Mouse (Mus musculus) stomach, postnatal 0 days (tissue): ENCODE results near the gene Noct. TPM values are rescaled to one million over a fixed set of nuclear protein-coding genes. Genes with fewer than 3 reads are reported as not detected.
A peak's percentile ranks its signal among the peaks of the same experiment; 100 is the strongest.

Experiments
- ATAC-seq: fragments of 200-750 bp; cut with Nextera tagmentation; 2 replicates; pipeline ENCODE4 v1.8.0; 2017; ENCODE audit not compliant: low FRiP score, low TSS enrichment
- DNase-seq: peaks from one replicate; pipeline ENCODE4 v3.0.0-alpha.2; 2016; ENCODE audit warnings: low spot score
- H3K27ac ChIP-seq: fragments of 300-500 bp; sonication (generic); replicated peaks from 2 replicates; pipeline ENCODE4 v1.5.1; 2014; ENCODE audit warnings: mild to moderate bottlenecking, control low read depth
- H3K27me3 ChIP-seq: fragments of 300-500 bp; sonication (generic); 2 replicates; pipeline ENCODE4 v1.6.1; 2014; ENCODE audit warnings: low read length; ENCODE audit not compliant: control insufficient read depth, insufficient read depth
- H3K36me3 ChIP-seq: fragments of 300-500 bp; sonication (generic); 2 replicates; pipeline ENCODE4 v1.6.1; 2014; ENCODE audit warnings: low read length, mixed read lengths; ENCODE audit not compliant: control insufficient read depth, insufficient read depth
- H3K4me1 ChIP-seq: fragments of 300-500 bp; sonication (generic); replicated peaks from 2 replicates; pipeline ENCODE4 v1.6.1; 2014; ENCODE audit warnings: antibody characterized with exemption; ENCODE audit not compliant: control insufficient read depth, insufficient read depth
- H3K4me2 ChIP-seq: fragments of 300-500 bp; sonication (generic); replicated peaks from 2 replicates; pipeline ENCODE4 v1.6.1; 2014; ENCODE audit warnings: low read depth, mild to moderate bottlenecking, control low read depth, moderate library complexity
- H3K4me3 ChIP-seq: fragments of 300-500 bp; sonication (generic); 2 replicates; pipeline ENCODE4 v1.5.1; 2014; ENCODE audit warnings: low read depth, low read length, control low read depth
- H3K9ac ChIP-seq: fragments of 300-500 bp; sonication (generic); 2 replicates; pipeline ENCODE4 v1.6.1; 2014; ENCODE audit warnings: mild to moderate bottlenecking, low read length, control low read depth, mixed read lengths
- H3K9me3 ChIP-seq: fragments of 300-500 bp; sonication (generic); 2 replicates; pipeline ENCODE4 v1.6.1; 2016; ENCODE audit warnings: low read length; ENCODE audit not compliant: control insufficient read depth
- CTCF ChIP-seq: IDR thresholded peaks from 2 replicates; pipeline ENCODE4 v1.5.1; 2016; ENCODE audit warnings: antibody characterized with exemption, low read depth, mild to moderate bottlenecking, moderate library complexity
- EP300 ChIP-seq: optimal IDR thresholded peaks from 2 replicates; pipeline ENCODE3; 2016; ENCODE audit warnings: antibody characterized with exemption
- WGBS: fragments of 180-500 bp; shearing (Covaris S2); extraction: QIAGEN DNeasy Blood & Tissue Kit; methylation state at CpG from one replicate; pipeline ENCODE4 v1.1.7; 2014; 5-methylcytosine and 5-hydroxymethylcytosine counted together
- polyA plus RNA-seq: library from polyadenylated mRNA; unstranded; fragments of >200 nt; fragmentation: Nextera tagmentation; extraction: Ambion mirVana; gene quantifications from 2 replicates; pipeline ENCODE4 v1.2.1, GENCODE M21; 2015

Gene Noct
- polyA plus RNA-seq, 1 experiment from 2014 or later, result 7.5 TPM

- H3K36me3 ChIP-seq, result peaks cover 32% of the 10 kb centered on the region
- 90% methylated on average over 12 of the region's 12 CpGs for WGBS
- no peaks in the 10 kb centered on the region for H3K9me3 ChIP-seq
- H3K4me3 ChIP-seq, result no peak overlapping the region
- no peaks in the 10 kb centered on the region for H3K27me3 ChIP-seq
- H3K27ac ChIP-seq, result no peak overlapping the region
- no peak overlapping the region for H3K9ac ChIP-seq
- TF ChIP-seq EP300, result no peak
- no peak for TF ChIP-seq CTCF
- no peak for ATAC-seq
- H3K4me2 ChIP-seq, result no peak overlapping the region
- H3K4me1 ChIP-seq, result no peaks in the 10 kb centered on the region
- DNase-seq, result no peak
Measured at GRCm38 (mm10) chr3:51256450-51256849, 32.2 kb downstream of the Noct start.

DNA sequence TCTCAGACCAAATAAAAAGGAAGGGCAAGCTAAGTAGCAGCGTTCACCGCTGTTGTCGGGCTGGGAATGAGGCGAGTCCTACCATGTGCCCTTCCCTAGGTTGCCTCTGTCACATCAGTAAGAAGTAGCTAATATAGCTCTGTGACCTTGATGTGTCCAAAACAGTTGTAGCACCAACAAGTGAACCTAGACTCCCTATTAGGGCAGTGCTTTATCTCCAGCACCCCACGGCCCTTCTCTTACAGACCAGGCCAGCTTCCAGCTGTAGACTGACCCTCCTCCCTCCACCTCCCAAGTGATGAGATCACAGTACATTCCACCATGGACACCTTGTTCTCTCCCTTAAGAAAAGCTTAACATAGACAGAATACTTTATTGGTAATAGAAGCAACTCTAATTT, 33.8 kb downstream of the Noct start:
- Histone ChIP-seq H3K9me3 (no peaks in the 10 kb centered on the region), H3K4me2 (no peak overlapping the region), H3K4me1 (no peaks in the 10 kb centered on the region), H3K27me3 (no peaks in the 10 kb centered on the region), H3K9ac (no peak overlapping the region), H3K4me3 (no peak overlapping the region), H3K36me3 (peaks cover 36% of the 10 kb centered on the region), H3K27ac (no peak overlapping the region)
- DNase-seq (no peak), ATAC-seq (no peak)
- 91% methylated on average over 5 of the region's 5 CpGs for WGBS
- TF ChIP-seq EP300, result no peak

- no peaks in the 10 kb centered on the region for H3K4me1 ChIP-seq
- H3K27me3 ChIP-seq, result no peaks in the 10 kb centered on the region
- H3K9ac ChIP-seq, result no peak overlapping the region
- peak; percentile 35; the same call in 1 of the 2 replicates for ATAC-seq
- H3K9me3 ChIP-seq, result no peaks in the 10 kb centered on the region
- no peak for DNase-seq
- H3K4me2 ChIP-seq, result no peak overlapping the region
- no peak for TF ChIP-seq CTCF
- TF ChIP-seq EP300, result no peak
- peaks cover 24% of the 10 kb centered on the region for H3K36me3 ChIP-seq
- H3K4me3 ChIP-seq, result no peak overlapping the region
- 50% methylated on average over 8 of the region's 8 CpGs for WGBS
- no peak overlapping the region for H3K27ac ChIP-seq
Measured at GRCm38 (mm10) chr3:51262942-51263341, 38.7 kb downstream of the Noct start.

GRCm38 (mm10) chr3:51268434-51268833, 44.2 kb downstream of the Noct start:
- ATAC-seq, result peak; percentile 60; the same call in 1 of the 2 replicates
- 41% methylated on average over 12 of the region's 12 CpGs for WGBS
- peak overlapping the region; percentile 56; the same call in 1 of the 2 replicates for H3K27ac ChIP-seq

DNA sequence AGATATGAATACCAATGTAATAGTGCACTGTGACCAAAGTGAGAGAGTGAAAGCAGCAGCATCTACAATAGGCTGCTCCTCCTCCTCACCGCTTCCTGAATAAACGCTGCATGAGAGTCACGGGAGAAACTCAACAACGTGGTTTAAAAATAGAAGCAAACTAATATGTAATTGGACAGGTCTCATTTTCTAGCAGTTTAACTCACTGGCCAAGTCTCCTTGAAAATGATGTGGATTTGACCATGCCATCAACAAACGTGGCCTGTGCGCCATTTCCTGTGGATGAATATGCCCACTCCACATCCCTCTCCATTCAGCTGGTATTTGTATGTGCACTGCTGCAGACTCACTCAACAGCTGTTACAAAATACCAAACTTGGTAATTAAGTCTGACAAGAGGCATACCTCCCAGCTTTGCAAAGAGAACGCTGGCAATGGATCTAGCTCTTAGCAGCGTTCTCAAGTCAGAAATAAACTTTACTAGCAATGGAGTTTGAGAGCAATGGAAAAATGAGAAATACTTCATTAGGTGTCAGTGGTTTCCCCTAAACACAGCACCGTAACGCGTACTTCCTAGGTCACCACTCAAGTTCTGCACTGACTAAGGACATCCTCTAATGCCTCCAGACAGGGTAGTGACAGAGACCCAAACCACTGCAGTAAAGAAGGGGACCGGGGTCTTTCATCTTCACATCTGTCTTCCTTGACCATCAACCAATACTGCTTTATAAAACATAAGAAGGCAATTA, 46.0 kb downstream of the Noct start:
- peak overlapping the region; percentile 13; the same call in 1 of the 2 replicates for H3K27ac ChIP-seq
- ATAC-seq (peak; percentile 67; the same call in 1 of the 2 replicates), DNase-seq (no peak)

More at GRCm38 (mm10) chr3:51268434-51268833, 44.2 kb downstream of the Noct start:
- Histone ChIP-seq H3K4me2 (0 out of 2 replicates have a peak overlapping the region, but pooled peaks have one; percentile 0), H3K27me3 (no peaks in the 10 kb centered on the region), H3K36me3 (peaks cover 10% of the 10 kb centered on the region; the same call in 1 of the 2 replicates), H3K9ac (no peak overlapping the region), H3K4me3 (no peak overlapping the region), H3K4me1 (no peaks in the 10 kb centered on the region), H3K9me3 (no peaks in the 10 kb centered on the region)
- TF ChIP-seq EP300 (peak; percentile 18), CTCF (no peak)
- no peak for DNase-seq

DNA sequence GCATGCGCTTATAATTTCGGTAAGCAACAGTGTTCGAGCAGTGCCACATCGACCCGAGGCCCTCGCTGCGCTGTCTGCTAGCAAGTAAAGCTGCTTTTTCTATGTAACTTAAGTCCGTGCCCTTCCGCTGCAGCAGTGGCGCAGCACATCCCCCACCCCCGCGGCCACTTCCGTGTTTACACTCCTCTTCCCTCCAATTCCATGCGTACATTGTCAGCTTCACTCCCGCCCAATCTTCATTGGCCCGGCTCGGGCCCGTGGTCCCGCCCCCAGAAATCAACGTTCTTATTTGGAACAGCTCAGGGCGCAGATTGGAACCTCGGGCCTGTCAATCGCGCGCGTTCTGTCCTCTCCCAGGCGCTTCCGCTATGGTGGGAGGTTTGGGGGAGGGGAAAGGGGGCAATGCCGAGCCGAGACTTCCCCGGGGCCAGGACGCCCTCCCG, 51.7 kb downstream of the Noct start:
- peak overlapping the region; percentile 95 for H3K9ac ChIP-seq
- under 1% methylated on average over 32 of the region's 33 CpGs for WGBS
- no peaks in the 10 kb centered on the region for H3K36me3 ChIP-seq
- no peak for TF ChIP-seq EP300
- peak; percentile 8; the same call in 1 of the 2 replicates for TF ChIP-seq CTCF
- no peaks in the 10 kb centered on the region for H3K4me1 ChIP-seq
- peak; percentile 98 for ATAC-seq
- H3K4me3 ChIP-seq, result peak overlapping the region; percentile 99
- H3K9me3 ChIP-seq, result no peaks in the 10 kb centered on the region
- H3K27me3 ChIP-seq, result no peaks in the 10 kb centered on the region
- peak overlapping the region; percentile 62 for H3K4me2 ChIP-seq
- peak; percentile 99 for DNase-seq
- peak overlapping the region; percentile 100 for H3K27ac ChIP-seq

More for the DNA sequence above, 46.0 kb downstream of the Noct start:
- H3K27me3 ChIP-seq, result no peaks in the 10 kb centered on the region
- H3K4me1 ChIP-seq, result no peaks in the 10 kb centered on the region
- no peak overlapping the region for H3K4me3 ChIP-seq
- H3K4me2 ChIP-seq, result no peak overlapping the region
- H3K9me3 ChIP-seq, result no peaks in the 10 kb centered on the region
- H3K36me3 ChIP-seq, result 0 out of 2 replicates have a peak, but pooled peaks cover 5% of the 10 kb centered on the region
- WGBS, result 43% methylated on average over 12 of the region's 12 CpGs
- no peak overlapping the region for H3K9ac ChIP-seq
- TF ChIP-seq CTCF (no peak), EP300 (no peak)
